In genomic region chr1:156990112-156990511, GRCm38 (mm10) we compare ENCODE assay signal across 9 mouse cellular contexts. TPM values are rescaled to one million over a fixed set of nuclear protein-coding genes. Genes with fewer than 3 reads are reported as not detected.
DNase-seq lines count a peak whose midpoint lies in the region; ATAC-seq and TF ChIP-seq lines count a peak whose summit lies in the region.
"Had no signal": no experiment of that assay in that cellular context is flagged by ENCODE, and none has a peak within 500 bp of the region (broad histone marks: within the 10 kb centered on the region; RNA-seq: fewer than 3 reads in every experiment).

No protein-coding gene starts in this region.

- no peak overlapping the region for H3K27ac ChIP-seq in hindbrain, postnatal 0 days
- H3K27ac ChIP-seq in neural tube, embryonic 15.5 days (replicated peaks), result peak overlapping the region; percentile 48; the same call in 1 of the 2 replicates
- no peak overlapping the region for H3K27ac ChIP-seq in heart, embryonic 12.5 days (ENCODE audit: poor library complexity, severe bottlenecking)

- no peaks in the 10 kb centered on the region for H3K27me3 ChIP-seq in hindbrain, postnatal 0 days (ENCODE audit: insufficient read depth, low read length)
- no peaks in the 10 kb centered on the region for H3K27me3 ChIP-seq in neural tube, embryonic 15.5 days (replicated peaks)
- H3K27me3 ChIP-seq in heart, embryonic 12.5 days (replicated peaks), result no peaks in the 10 kb centered on the region

- H3K4me2 ChIP-seq in hindbrain, postnatal 0 days (ENCODE audit: low read depth, low read length), result no peak overlapping the region
- H3K4me2 ChIP-seq in neural tube, embryonic 15.5 days, result peak overlapping the region; percentile 19
- H3K4me2 ChIP-seq in heart, embryonic 12.5 days, result no peak overlapping the region

- peak; percentile 75 for ATAC-seq in hindbrain, postnatal 0 days
- peak; percentile 64 for ATAC-seq in neural tube, embryonic 15.5 days (ENCODE audit: low FRiP score)
- no peak for ATAC-seq in heart, embryonic 12.5 days (ENCODE audit: insufficient number of reproducible peaks, low FRiP score)

- H3K9me3 ChIP-seq in hindbrain, postnatal 0 days (ENCODE audit: low read length), result no peaks in the 10 kb centered on the region
- H3K9me3 ChIP-seq in neural tube, embryonic 15.5 days (replicated peaks), result no peaks in the 10 kb centered on the region
- no peaks in the 10 kb centered on the region for H3K9me3 ChIP-seq in heart, embryonic 12.5 days (replicated peaks)

- no peak overlapping the region for H3K9ac ChIP-seq in hindbrain, postnatal 0 days (replicated peaks; ENCODE audit: low read length)
- H3K9ac ChIP-seq in neural tube, embryonic 15.5 days (replicated peaks), result no peak overlapping the region
- no peak overlapping the region for H3K9ac ChIP-seq in heart, embryonic 12.5 days

- no peak for TF ChIP-seq CTCF in hindbrain, postnatal 0 days (IDR thresholded peaks at IDR 0.05; ENCODE audit: low read depth)

- no peaks in the 10 kb centered on the region for H3K36me3 ChIP-seq in hindbrain, postnatal 0 days (ENCODE audit: insufficient read depth, low read length)
- no peaks in the 10 kb centered on the region for H3K36me3 ChIP-seq in neural tube, embryonic 15.5 days
- H3K36me3 ChIP-seq in heart, embryonic 12.5 days, result no peaks in the 10 kb centered on the region

- peak; percentile 77 to 80 for DNase-seq in B cell, adult 2 months
- peak; percentile 69 for DNase-seq in brain, adult 2 months (ENCODE audit: low read depth, low spot score)
- DNase-seq in hindbrain, postnatal 0 days (ENCODE audit: low spot score), result peak; percentile 80
- no peak for DNase-seq in ovary, postnatal 10 days (ENCODE audit: low spot score)
- no peak for DNase-seq in adrenal gland, adult 18-20 months (ENCODE audit: low spot score in 2 of 2)
- no peak for DNase-seq in kidney, postnatal 36 days

- H3K4me3 ChIP-seq in hindbrain, postnatal 0 days (ENCODE audit: low read length), result no peak overlapping the region
- H3K4me3 ChIP-seq in neural tube, embryonic 15.5 days (replicated peaks), result no peak overlapping the region
- no peak overlapping the region for H3K4me3 ChIP-seq in heart, embryonic 12.5 days
- H3K4me3 ChIP-seq: erythroblast, embryonic 14.5 days had no signal

- 12% methylated on average over 9 of the region's 9 CpGs for WGBS in hindbrain, postnatal 0 days
- 14% methylated on average over 9 of the region's 9 CpGs for WGBS in neural tube, embryonic 15.5 days
- WGBS in heart, embryonic 12.5 days, result 62% methylated on average over 9 of the region's 9 CpGs

- peaks cover 11% of the 10 kb centered on the region; the same call in 1 of the 2 replicates for H3K4me1 ChIP-seq in hindbrain, postnatal 0 days (ENCODE audit: insufficient read depth, low read length)
- H3K4me1 ChIP-seq in neural tube, embryonic 15.5 days, result peaks cover 24% of the 10 kb centered on the region
- peaks cover 24% of the 10 kb centered on the region for H3K4me1 ChIP-seq in heart, embryonic 12.5 days (replicated peaks)

RNA-seq across cellular contexts. Expression of gene Ralgps2, which starts 50.7 kb away (rescaled TPM):
- total RNA-seq in hindbrain, postnatal 0 days (2014; rRNA removed), result 52.8 and 53.6 TPM in 2 replicates
- 70.1 and 75.5 TPM in 2 replicates for polyA plus RNA-seq in hindbrain, postnatal 0 days (2015; fragmentation: Nextera tagmentation; extraction: Ambion mirVana)
- 77.6 and 88.0 TPM in 2 replicates for polyA plus RNA-seq in neural tube, embryonic 15.5 days (2015; fragmentation: Nextera tagmentation; extraction: Ambion mirVana)
- polyA plus RNA-seq in heart, embryonic 12.5 days (2016; fragmentation: Nextera tagmentation; extraction: Ambion mirVana), result 53.6 and 59.2 TPM in 2 replicates
- 10 to 100 TPM; 10.5 to 16.0 TPM for total RNA-seq in adrenal gland, adult 18-20 months (2021)

Comparison
In these comparisons a context has a peak if more than half of its experiments do, and no peak if none do; other contexts are left out.
1. DNase-seq: peak in B cell, adult 2 months (2 of 2), brain, adult 2 months (single experiment) and hindbrain, postnatal 0 days (single experiment); none in ovary, postnatal 10 days (single experiment), adrenal gland, adult 18-20 months (0 of 2) and kidney, postnatal 36 days (0 of 2).